Mouse (Mus musculus): Measurements from ENCODE around the gene Rnf115.
"Not testable (repeated sequence)": the region's sequence is repeated elsewhere in the genome, so short reads cannot be mapped to it uniquely, and the experiment has no call there.

Gene Rnf115

DNA sequence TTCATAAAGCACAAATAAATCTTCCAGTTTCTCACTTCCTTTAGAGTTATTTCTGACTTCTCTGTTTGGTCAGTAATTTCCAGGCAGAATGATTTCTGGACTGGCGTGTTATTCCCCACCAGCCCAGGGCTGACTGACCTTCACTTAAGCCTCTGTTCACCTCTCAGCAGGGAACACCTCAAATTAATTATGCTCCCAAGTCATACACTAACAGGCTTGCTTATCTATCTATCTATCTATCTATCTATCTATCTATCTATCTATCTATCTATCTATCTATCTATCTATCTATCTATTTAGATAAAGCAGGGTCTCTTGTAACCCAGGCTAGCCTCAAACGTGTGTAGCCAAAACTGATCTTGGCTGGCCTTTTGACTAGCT lies 18.8 kb upstream of the Rnf115 start:
- no peak for DNase-seq

DNA sequence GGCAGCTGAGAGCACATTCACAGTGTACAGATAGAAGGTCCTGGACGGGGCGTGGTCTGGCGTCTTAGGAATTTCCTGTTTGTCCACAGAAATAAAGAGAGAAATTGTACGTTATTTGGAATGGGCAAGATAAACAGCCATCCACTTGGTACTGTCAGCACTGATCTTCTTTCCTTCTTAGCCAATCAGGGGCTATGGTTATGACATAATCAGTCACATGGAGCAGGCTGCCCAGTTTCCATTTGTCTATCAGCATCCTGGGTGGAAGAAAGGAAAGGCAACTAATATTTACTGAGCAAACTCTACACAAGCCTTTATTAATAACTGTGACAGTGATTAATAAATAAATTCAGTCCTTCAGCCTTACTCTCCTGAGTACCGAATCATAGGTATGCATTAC lies 13.2 kb upstream of the Rnf115 start:
- DNase-seq = no peak

DNA sequence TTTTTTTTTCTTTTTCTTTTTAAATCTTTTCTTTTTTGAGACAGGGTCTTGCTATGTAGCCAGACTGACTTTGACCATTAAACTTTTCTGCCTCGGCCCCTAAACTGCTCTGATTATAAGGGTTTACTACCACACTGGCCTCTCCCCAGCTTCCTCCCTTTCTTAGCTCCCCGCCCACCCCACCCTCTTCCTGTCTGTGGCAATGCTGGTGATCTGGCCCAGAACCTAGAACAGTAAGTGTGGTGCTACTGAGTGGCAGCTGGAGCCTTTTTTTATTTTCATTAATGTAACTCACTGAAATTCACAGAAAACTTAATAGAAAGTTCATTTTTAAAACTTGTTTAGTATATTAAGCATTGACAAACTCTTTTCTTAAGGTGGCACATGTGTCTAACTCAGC lies 11.6 kb upstream of the Rnf115 start:
- no peak for DNase-seq

DNA sequence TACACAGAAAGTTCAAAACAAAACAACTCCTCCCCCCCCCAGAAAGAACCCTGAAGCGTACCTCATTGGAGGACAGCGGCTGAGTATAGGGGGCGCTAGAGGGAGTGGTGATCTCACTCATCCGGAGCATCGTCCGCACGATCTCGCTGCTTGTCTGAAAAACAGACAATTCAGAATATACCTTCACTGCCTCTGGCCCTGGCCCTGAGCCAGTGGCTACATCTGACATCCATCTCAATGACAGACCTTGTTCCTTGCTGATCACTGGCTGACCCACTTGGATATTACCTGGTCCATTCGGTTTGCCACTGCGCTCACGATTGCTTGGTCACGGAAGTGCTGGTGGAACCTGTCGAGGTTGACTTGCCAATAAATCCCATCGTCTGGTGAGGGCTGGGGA lies 8.3 kb upstream of the Rnf115 start:
- DNase-seq = peak; percentile 50

DNA sequence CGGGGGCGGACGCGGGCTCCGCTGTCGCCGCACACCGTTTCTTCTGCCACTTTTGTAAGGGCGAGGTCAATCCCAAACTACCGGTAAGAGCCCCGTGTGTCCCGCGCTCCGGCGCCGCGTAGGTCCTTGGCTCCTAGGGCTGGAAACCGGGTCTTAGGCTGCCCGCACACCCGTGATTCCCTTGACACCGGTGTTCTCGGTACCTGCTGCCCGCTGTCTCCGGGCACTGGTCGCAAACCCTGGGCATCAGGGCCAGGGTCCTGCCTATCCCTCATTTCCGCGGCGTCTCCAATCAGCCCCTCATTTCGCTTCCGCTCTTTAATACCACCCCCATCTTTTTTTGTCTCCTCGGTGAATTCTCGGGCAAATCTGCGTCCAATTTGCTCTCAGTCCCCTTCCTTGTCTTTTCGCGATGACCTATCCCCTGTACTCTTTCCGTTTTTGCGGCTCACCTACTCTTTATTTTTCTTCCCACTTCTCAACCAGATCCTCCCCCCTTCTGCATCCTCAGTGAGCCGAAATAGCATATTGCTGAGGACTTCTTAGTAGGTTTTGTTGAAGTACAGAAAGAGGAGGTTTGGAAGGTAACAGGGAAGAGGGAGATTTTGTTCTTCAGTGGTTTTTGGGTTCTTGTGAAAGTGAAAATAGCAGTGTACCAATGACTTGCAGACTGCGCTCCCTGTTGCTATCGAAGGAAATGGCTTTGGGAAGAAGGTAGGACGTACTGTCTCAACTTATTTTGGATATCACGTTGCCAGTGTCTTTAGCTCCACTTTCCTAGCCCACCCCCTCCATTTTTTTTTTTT lies 567 bp downstream of the Rnf115 start:
- DNase-seq = no peak

DNA sequence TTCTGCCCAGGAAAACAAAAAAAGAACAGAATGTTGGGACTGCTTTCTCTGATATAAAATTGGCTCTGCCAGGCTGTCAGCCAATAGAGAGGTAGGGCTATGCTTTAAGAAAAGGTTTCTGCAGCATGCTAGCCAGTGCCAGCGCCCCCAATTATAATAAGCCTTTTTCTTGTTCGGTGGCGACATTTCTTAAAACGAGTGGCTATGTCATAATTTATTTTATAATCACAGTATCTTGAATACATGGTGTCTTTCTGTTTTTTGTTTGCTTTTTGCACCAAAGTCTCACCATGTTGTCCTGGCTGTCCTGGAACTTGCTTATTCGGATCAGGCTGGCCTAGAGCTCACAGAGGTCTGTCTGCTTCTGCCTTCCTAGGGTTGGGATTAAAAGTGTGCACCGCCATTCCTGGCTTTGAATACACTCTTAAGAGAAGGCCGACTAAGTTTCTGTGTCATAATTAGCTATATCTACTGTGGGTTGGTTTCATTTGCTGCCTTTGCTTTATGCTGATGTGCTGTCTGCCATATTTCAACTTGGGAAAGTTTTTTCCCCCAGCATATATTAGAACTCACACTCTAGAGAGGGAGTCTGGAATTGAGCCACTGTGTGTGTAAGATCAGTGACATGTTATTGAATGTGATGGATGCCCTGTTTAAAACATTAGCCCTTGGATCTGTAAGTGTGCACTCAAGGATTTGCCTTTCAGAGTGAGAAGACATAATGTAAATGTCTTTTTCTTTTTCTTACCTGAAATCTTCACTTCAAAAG lies 1.4 kb downstream of the Rnf115 start:
- DNase-seq = no peak

DNA sequence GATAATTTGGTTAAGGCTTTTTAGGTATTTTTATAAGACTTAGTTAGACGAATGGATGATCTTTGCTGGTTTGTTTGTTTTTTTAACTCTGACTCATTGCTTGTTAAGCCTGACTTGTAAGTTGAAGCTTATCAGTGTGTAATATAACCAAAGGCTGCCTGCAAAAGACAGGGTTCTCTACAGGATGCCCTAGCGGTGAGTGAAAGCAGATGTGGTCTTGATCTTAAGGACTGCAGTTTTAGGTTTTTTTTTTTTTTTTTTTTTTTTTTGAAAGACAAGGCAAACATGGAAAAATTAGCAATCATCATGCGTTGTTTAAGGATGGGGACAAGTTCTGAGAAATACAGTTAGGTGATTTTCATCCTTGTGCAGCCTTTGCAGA lies 1.9 kb downstream of the Rnf115 start:
- no peak for DNase-seq

DNA sequence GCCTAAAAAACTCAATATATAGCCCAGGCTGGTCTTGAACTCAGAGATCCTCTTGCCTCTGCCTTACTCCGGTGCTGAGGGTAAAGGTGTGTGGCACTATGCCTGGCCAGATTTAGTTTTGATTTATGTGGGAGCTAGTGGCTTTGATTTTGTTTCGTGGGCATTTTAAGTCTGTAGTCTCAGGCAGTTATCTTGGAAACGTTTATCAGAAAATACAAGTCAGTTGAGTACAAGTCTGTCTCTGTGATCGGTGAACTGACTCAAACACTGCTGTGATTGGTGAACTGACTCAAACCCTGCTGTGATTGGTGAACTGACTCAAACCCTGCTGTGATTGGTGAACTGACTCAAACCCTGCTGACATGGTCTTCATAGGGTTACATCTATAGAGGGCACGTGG lies 3.3 kb downstream of the Rnf115 start:
- DNase-seq = no peak

DNA sequence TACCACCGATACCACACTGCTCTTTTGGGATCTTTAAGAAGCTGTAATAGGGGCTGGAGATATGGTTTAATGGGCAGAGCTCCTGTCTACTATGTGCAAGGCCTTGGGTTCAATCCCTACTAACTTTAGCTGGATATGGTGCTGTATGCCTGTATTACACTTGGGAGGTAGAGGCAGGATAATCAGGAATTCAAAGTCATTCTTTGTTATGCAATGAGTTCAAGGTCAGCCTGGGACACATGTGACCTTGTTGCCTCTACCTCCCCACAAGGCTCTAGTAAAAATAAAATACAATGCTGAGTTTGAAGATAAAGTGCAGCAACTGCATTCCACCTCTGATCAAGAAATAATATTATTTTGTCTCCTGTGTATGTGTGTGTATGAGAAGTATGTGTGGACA lies 6.5 kb downstream of the Rnf115 start:
- DNase-seq = no peak

DNA sequence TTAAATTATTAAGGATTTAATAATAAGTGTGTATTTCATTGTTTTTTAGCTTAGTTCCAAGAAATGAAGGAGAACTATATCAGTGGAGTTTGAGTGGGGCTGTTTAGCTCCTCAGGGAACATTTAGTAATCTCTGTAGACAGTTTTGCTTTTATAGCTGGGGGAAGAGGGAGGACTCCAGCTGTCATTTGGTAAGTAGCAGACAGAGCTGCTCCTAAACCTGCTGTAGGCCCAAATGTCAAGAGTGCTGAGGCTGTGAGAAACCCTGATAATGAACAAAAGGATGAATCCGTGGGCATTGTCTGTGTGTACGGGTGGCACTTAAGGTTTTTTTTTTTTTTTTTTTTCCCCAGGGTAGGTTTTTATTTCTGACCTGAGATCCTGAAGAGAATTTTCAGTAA lies 7.7 kb downstream of the Rnf115 start:
- no peak for DNase-seq

DNA sequence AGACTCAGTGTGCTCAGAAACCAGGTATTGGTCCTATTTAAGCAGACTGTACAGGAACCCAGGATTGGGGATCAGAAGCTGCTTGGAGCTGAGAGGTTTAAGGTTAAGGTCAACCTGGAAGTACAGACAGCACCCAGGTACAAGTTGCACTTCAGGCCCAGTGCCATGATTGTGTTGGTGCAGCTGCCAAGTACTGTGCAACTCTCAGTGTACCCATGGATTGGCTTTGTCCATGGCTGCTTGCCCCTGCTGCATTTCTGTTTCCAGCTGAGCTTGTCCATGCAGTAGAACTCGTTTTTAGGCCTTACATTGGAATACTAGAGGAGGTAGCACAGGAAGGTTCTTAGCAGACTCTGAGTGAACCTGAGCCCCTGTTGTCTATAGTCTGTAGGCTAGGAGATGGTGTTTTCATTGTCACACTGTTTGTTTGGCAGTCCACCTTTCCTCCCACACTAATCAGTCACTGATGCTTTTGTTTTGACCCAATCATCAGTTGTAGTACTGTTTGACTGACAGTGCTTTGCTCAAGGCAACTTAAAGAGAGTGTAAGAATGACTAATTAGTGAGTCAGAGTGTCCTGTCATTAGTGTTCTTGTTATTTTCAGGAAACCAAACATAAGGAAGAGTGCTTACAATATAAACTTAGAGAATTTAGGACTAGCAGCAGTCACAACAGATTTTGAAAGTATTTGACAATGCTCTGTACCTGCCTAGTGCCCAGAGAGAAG lies 9.7 kb downstream of the Rnf115 start:
- no peak for DNase-seq

DNA sequence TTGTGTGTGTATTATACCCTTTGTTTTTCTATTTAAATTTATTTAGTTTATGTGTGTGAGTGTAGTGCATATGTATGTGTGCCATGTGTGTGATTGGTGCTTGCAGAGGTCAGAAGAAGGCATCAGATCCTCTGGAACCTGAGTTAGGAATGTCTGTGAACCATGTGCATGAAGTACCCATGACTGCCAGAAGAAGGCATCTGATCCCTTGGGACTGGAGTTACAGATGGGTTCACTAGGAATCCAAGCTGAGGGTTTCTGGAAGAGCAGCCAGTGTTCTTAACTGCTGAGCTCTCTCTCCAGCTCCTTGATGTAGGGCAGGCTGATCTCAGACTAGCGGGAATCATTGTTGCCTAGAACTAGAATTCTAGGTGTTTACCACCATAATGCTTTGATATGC lies 10.5 kb downstream of the Rnf115 start:
- DNase-seq = no peak

DNA sequence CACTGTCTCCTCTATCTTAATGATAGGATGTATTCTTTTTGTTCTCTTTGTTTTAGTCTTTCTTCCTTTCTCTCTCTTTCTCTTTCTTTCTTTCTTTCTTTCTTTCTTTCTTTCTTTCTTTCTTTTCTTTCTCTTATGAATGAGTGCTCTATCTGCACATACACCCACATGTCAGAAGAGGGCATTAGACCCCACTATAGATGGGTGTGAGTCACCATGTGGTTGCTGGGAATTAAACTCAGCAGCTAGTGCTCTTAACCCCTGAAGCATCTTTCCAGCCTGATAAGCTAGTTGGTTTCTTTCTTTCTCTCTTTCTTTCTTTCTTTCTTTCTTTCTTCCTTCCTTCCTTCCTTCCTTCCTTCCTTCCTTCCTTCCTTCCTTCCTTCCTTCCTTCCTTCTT lies 12.8 kb downstream of the Rnf115 start:
- DNase-seq = not testable (repeated sequence)

DNA sequence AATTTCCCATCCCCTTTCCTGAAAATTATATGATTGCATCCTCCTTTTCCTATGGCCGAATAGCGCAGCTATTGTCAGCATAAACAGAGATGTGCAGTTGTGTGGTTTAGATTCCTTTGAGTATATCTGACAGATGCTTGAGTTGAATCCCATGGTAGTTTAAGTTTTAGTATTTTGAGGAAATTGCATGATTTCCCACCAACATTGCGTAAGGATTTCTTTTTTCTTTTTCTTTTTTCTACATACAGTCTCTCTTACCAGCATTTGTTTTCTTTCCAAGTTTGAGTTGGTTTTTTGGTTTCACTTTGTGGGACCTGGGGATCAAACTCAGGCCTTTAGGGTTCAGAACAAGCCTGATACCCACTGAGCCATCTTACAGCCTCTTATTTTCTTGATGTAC lies 16.9 kb downstream of the Rnf115 start:
- DNase-seq = no peak

DNA sequence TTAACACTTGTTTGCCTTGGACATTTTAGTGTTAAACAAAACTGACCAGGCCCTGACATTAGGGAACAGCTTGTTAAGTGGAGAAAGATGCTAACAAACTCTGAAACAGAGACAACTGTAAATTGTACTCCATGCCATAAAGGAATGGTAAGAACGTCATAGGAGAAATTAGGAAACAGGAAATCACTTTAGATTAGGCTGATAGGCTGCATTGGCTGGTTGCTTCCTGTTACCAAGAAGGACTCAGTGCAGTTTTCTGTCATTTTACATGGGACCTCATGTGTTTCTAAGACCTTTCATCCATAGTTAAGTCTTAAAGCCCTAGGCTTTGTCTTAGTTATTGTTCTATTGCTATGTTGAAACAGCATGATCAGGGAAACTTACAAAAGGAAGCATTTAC lies 19.4 kb downstream of the Rnf115 start:
- no peak for DNase-seq

DNA sequence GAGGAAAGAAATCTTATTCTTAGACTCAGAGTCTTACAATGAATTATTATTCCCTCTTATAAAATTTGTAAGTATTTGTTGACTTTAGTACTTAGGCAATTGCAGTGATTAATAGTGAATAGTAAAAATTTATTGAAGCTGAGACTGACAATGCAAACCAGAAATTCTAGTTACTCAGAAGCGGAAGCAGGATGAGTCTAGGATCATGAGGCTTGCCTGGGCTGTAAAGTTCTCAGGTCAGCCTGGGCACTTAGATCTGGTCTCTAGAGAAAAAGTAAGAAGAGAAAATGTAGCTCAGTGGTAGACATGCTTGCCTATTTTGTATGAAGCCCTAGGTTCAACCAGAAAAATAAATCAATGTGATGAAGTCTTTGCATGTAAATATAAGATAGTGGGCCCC lies 28.5 kb downstream of the Rnf115 start:
- DNase-seq = no peak

DNA sequence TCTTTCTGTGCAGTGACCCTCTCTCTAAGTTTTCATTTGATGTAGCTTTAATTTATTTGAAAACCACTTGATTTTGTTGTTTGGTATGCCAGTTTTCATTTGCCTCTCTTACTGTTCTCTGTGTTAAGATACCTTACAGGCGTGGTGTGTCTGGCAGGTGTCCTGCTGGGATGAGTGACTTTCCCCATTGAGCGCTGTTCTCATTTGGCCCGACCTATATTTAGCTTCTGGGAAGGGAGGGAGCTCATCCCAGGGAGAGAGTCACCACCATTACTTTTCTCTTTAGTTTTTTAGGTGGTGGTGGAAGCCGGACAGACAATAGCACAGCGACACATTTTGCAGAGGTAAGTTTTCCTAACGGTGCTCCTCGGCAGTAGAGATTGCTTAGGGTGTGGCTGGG lies 30.2 kb downstream of the Rnf115 start:
- DNase-seq = no peak

DNA sequence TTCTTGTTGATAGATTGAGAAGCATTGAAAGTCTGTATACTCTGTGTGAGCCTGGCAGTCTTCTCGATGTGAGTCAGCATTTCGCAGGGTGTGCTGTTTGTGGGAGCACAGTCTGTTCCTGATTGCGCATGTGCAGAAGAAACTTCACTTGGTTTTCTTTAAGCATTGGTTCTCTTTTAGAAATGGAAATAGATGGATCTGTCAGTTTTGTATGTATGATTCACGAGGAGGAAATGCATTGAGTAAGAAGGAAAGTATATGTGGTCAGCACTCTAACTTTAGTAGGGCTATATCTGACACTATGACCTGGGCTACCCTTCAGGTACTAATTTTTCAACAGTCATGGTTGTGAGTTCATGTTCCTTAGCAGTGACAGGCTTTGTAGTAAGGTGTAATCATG lies 32.2 kb downstream of the Rnf115 start:
- no peak for DNase-seq

DNA sequence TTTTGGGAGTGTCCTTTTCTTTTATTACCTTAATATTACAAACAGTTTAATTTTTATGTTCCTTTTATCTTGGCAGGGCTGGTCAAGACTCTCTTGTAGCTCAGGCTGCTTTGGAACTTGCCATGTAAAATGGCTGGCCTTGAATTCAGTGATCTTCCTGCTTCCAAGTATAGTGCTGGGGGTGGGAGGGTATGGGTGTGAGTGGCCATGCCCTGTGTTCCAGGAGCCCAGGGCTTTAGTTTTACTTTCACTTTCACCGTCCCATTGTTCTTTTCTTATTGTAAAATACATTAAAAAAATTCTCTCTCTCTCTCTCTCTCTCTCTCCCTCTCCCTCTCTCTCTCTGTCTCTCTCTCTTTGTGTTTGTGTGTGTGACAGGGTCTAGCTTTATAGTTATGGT lies 37.1 kb downstream of the Rnf115 start:
- no peak for DNase-seq

DNA sequence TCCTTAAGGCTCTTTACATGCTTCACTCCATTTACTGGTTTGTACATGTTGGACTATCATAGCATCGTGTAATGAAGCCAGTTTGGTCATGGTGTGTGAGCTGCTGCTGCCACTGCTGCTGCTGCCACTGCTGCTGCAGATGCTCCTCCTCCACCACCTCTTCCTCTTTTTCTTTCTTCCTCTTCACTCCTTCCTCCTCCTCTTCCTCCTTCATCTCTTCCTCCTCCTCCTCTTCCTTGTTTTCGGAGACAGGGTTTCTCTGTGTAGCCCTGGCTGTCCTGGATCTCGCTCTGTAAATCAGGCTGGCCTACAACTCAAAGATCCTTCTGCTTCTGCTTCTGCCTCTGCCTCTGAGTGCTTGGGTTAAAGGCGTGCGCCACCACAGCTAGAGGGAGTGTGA lies 42.5 kb downstream of the Rnf115 start:
- DNase-seq = no peak

DNA sequence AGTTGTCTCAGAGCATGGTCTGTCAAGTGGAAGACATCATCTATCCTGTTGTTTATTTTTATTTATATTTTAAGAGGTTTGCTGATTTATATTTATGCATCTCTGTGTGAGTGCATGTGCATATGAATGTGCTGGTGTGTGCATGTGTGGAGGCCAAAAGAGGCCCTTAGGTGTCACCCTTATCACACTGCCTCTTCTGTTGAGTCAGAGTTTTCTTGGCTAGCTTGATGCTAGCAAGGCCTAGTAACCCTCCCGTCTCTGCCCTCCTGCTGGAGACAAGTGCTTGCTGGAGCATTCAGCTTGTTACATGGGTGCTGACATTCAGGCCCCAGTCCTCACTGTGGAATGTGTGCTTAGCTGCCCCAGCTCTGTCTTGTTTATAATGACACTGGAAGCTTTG lies 45.5 kb downstream of the Rnf115 start:
- peak; percentile 4 for DNase-seq

DNA sequence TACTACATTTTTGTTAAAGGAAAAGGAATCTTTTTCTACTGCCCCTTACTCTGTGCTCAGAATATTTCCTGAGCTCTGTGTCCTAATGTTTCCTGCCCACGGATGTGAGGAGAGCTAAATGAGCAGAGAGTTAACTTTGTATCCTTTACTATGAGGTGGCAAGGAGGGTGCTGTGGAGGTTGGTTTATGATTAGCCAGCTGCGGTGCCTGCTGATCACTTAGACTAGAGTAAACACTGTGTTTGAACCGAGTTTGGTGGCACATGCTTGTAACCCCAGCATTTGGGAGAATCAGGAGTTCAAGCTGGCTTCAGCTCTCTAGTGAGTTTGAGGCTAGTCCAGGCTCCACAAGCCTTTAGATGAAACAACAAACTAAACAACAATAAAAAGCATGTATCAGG lies 49.7 kb downstream of the Rnf115 start:
- DNase-seq = peak; percentile 26

DNA sequence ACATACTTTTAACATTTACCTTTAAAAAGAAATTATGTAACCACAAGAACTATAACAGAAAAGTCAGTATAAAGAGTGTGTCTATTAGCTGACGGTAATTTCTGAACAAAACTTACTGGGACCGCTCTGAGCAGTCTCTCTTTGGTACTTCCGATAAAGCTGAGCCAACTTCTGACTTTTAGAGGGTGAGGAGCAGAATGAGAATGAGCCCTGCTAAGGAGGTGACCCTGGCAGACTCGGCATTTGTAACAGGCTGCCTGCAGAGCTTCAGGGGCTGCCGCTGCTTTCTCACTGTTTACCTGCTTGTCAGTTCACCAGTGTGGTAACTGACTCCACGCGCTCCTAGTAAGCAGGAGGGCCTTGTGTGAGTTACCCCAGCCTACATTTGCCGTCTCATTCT lies 54.8 kb downstream of the Rnf115 start:
- DNase-seq = no peak

DNA sequence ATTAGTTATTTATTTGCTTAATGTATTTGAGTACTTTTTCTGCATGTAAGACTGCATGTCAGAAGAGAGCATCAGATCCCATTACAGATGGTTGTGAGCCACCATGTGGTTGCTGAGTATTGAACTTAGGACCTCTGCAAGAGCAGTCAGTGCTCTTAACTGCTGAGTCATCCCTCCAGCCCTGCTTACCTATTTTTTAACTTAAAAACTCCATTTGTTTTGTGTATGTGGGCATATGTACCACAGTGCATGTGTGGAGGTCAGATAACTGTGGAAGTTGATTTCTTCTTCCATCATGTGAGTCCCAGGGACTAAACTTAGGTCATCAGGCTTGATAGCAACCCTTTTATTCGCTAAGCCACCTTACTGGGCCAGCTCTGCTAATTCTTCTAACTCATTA lies 60.3 kb downstream of the Rnf115 start:
- DNase-seq = no peak
